In genomic region chr17:46764916-46765315, GRCm38 (mm10) we compare ENCODE assay signal across 6 mouse cellular contexts. TPM values are rescaled to one million over a fixed set of nuclear protein-coding genes. Genes with fewer than 3 reads are reported as not detected.
"Had no signal": no experiment of that assay in that cellular context is flagged by ENCODE, and none has a peak within 500 bp of the region (broad histone marks: within the 10 kb centered on the region; RNA-seq: fewer than 3 reads in every experiment).

No protein-coding gene starts in this region.

RNA-seq across cellular contexts. Expression of gene Ptcra, which starts 1.4 kb away (rescaled TPM):
- total RNA-seq: left cerebral cortex, postnatal 4 days; megakaryocyte, adult 5-6 weeks had no signal
- polyA plus RNA-seq: lung, postnatal 0 days; macrophage; midbrain, embryonic 16.5 days; small intestine, adult 2 months had no signal

RNA-seq across cellular contexts. Expression of gene Gnmt, which starts 35.9 kb away (rescaled TPM):
- polyA plus RNA-seq: macrophage had no signal
